Mouse (Mus musculus): ENCODE results near the gene 1700017B05Rik.
"Not testable (repeated sequence)": the region's sequence is repeated elsewhere in the genome, so short reads cannot be mapped to it uniquely, and the experiment has no call there.

1700017B05Rik gene

GRCm38 (mm10) chr9:57246482-57246881, 15.9 kb downstream of the 1700017B05Rik start:
- DNase-seq (ENCODE audit: low read depth), result no peak

GRCm38 (mm10) chr9:57244106-57244685, 18.2 kb downstream of the 1700017B05Rik start:
- no peak for DNase-seq (ENCODE audit: low read depth)

- no peak for DNase-seq (ENCODE audit: low read depth)
These were observed 19.5 kb downstream of the 1700017B05Rik start for GRCm38 (mm10) chr9:57242916-57243315.

- no peak for DNase-seq (ENCODE audit: low read depth)
These were observed 21.3 kb downstream of the 1700017B05Rik start for GRCm38 (mm10) chr9:57241111-57241510.

- no peak for DNase-seq (ENCODE audit: low read depth)
These were observed 24.2 kb downstream of the 1700017B05Rik start for GRCm38 (mm10) chr9:57238220-57238619.

- DNase-seq (ENCODE audit: low read depth), result no peak
These were observed 24.7 kb downstream of the 1700017B05Rik start for GRCm38 (mm10) chr9:57237705-57238104.

GRCm38 (mm10) chr9:57236256-57236655, 26.2 kb downstream of the 1700017B05Rik start, which contains the start of gene Trcg1:
TSS of gene Trcg1 (plus strand) at chr9:57236556.
- DNase-seq (ENCODE audit: low read depth), result no peak

- no peak for DNase-seq (ENCODE audit: low read depth)
These were observed 28.6 kb downstream of the 1700017B05Rik start for GRCm38 (mm10) chr9:57233767-57234166.

GRCm38 (mm10) chr9:57233142-57233541, 29.3 kb downstream of the 1700017B05Rik start:
- DNase-seq (ENCODE audit: low read depth), result no peak

GRCm38 (mm10) chr9:57232341-57232940, 30.0 kb downstream of the 1700017B05Rik start:
- no peak for DNase-seq (ENCODE audit: low read depth)

GRCm38 (mm10) chr9:57231536-57232255, 30.7 kb downstream of the 1700017B05Rik start:
- no peak for DNase-seq (ENCODE audit: low read depth)

GRCm38 (mm10) chr9:57230146-57230783, 32.1 kb downstream of the 1700017B05Rik start:
- no peak for DNase-seq (ENCODE audit: low read depth)

GRCm38 (mm10) chr9:57229726-57230125, 32.7 kb downstream of the 1700017B05Rik start:
- no peak for DNase-seq (ENCODE audit: low read depth)

GRCm38 (mm10) chr9:57228186-57228585, 34.2 kb downstream of the 1700017B05Rik start:
- no peak for DNase-seq (ENCODE audit: low read depth)

GRCm38 (mm10) chr9:57227203-57227602, 35.2 kb downstream of the 1700017B05Rik start:
- no peak for DNase-seq (ENCODE audit: low read depth)

- not testable (repeated sequence) for DNase-seq (ENCODE audit: low read depth)
These were observed 35.7 kb downstream of the 1700017B05Rik start for GRCm38 (mm10) chr9:57226628-57227122.

GRCm38 (mm10) chr9:57225780-57226627, 36.4 kb downstream of the 1700017B05Rik start:
- no peak for DNase-seq (ENCODE audit: low read depth)

- DNase-seq (ENCODE audit: low read depth), result no peak
These were observed 39.1 kb downstream of the 1700017B05Rik start for GRCm38 (mm10) chr9:57223341-57223740.

- no peak for DNase-seq (ENCODE audit: low read depth)
These were observed 42.1 kb downstream of the 1700017B05Rik start for GRCm38 (mm10) chr9:57220356-57220755.

- DNase-seq (ENCODE audit: low read depth), result no peak
These were observed 42.9 kb downstream of the 1700017B05Rik start for GRCm38 (mm10) chr9:57219511-57219910.

GRCm38 (mm10) chr9:57218776-57219175, 43.6 kb downstream of the 1700017B05Rik start:
- DNase-seq (ENCODE audit: low read depth), result no peak
